Mouse (Mus musculus): ENCODE measurements around the gene Ccnjl.

- no peak for TF ChIP-seq CTCF (IDR thresholded peaks at IDR 0.05; ENCODE audit: borderline replicate concordance, extremely low read depth, insufficient read depth, insufficient read length)
- TF ChIP-seq POLR2A (IDR thresholded peaks at IDR 0.05; ENCODE audit: borderline replicate concordance, extremely low read depth, insufficient read depth, insufficient read length, poor library complexity, severe bottlenecking), result no peak
Measured at GRCm38 (mm10) chr11:43604891-43605290, 76.3 kb downstream of the Ccnjl start.

All from brain, embryonic 14.5 days (tissue).